Mouse (Mus musculus) thymus, postnatal 25 days (tissue): ENCODE data around the gene Cyb5r4.
"Not testable (repeated sequence)": the region's sequence is repeated elsewhere in the genome, so short reads cannot be mapped to it uniquely, and the experiment has no call there.

Experiments used
- DNase-seq: peaks from one replicate; pipeline ENCODE4 v3.0.0; 2022

Gene Cyb5r4

DNA sequence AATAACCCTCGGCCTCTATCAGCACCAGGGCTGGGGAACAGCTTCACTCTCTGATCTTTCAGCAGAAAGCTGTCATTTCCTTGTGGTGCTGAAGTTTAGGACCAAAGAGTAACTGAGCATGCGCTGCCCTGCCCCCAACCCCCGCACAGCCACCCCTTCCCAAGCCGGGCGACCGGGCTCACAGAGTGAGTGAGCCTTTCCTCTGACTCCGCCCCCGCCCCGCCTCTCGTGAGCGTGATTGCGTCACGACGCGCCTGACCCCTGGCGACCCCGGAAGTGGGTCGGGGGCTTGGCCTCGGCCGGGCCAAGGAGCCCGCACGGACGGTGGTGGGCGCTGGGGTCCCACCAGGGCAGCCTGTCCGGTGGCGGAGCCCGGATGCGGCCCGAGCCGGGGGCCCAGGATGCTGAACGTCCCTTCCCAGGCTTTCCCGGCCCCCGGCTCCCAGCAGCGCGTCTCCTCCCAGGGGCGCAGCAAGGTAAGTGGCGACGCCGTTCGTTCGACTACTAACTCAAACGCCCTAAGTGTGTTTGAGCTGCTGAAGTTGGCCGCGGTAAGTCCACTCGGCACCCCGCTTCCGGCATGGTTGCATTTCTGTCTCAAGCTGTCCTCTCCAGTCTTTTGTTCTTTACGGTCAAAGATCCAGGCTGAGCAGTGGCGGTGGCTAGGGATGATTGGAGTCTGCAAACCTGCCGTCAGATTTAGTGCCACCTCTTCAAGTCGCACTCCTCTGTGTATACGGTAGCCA is at the start of gene Cyb5r4:
Cyb5r4 (plus strand) TSS at position 237 of the 746 bp plus-strand sequence.
- peak; percentile 97 for DNase-seq

- not testable (repeated sequence) for DNase-seq
These were observed 49.3 kb upstream of the Cyb5r4 start for GRCm38 (mm10) chr9:86972471-86972870.

DNA sequence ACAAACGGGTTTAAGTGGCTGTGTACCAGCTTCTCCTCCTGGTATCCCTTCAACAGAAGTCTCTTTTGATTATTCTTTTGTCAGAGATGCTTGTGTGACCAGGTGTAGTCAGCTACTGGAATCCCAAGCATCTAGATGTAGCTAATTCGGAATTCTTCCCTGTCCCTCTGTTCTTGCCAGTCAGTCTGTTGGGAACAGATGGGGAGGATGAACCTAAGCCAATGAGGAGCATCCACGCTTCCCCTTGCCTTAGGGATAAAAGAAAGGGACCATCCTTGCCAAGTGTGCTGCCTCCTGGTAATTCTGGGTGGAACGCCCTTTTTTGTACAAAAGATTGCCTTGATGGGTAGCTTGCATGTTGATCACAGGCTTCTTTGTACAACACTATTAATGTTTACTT is 48.3 kb upstream of the Cyb5r4 start:
- DNase-seq = no peak

- no peak for DNase-seq
These were observed 44.9 kb upstream of the Cyb5r4 start for GRCm38 (mm10) chr9:86976896-86977295.

DNA sequence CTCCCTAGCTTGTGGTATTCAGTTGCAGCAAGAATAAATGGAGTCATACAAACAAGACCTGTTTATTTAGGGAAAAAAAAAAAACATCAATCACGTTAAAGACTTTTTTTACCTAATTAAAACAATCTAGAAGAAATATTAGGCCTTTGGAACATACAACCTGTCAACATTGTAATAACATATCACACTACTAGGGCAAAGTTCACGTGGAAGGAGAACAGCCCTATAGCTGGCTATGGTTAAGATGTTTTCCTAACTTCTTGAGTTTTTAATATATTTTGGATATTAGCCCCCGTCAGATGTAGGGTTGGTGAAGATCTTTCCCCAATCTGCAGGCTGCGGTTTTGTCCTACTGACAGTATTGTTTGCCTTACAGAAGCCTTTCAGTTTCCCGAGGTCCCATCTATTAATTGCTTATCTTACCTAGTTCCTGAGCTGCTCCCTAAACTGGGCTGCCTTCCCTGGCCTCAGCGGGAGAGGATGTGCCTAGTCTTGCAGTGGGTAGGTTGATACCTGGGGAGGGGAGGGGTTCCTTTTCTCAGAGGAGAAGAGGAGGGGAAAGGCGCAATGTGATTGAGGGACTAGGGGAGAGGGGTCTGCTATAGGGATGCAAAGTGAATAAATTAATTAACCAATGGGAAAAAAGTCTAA is 43.4 kb upstream of the Cyb5r4 start:
- no peak for DNase-seq

DNA sequence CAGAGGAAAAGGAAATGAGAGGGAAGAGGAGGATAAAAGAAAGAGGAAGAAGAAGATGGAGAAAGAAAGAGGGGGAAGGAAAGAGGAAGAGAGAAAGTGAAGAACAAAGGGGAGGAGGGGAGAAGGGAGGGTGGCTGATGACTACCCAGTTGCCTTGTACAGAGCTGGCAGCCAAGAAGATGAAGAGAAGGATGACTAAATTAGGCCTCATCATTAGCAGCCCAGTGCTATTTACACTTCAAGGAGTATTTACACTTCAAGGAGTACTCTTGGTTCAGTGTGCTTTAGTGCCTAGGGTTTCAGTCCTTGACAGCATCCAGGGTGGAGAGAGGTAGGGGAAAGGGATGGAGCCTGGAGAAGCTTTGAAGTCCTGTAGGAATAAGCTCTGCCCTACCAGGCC is 41.8 kb upstream of the Cyb5r4 start:
- DNase-seq = no peak

DNA sequence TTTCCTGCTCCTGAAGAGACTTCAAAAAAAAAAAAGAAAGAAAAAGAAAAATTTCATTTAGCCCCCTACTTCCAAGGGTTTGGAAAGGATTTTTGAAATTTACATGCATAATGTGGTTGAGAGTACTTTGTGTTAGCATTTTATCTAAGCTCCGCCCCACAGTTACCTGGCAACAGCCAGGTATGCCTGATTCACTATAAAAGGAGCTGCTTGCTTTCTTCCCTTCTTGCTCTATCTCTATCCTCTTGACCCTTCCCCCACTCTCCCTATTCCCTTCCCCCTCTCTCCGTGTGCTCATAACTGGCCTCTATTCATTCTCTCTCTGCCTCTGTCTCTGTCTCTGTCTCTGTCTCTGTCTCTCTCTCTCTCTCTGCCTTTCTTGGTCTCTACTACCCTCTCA is 40.9 kb upstream of the Cyb5r4 start:
- no peak for DNase-seq

DNA sequence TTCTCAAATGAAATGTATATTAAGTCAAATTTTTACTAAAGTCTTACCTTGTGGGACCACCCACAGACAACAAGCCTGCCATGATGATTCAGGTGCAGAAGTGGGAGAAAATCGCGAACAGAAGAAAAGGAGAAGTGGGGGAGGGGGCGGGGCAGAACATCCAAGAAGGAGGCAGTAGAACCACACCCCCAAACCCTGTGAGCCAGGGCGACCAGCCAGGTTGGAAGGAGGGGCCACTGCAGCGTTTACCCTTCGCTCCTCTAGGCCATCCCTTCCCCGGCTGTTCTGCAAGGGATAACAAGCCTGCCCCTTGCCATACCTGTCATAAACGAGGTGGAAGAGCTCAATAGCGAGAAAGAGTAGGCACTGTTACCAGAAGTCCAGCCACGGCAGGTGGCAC is 40.3 kb upstream of the Cyb5r4 start:
- DNase-seq = no peak

GRCm38 (mm10) chr9:86984583-86984982 is 37.2 kb upstream of the Cyb5r4 start:
- no peak for DNase-seq

DNA sequence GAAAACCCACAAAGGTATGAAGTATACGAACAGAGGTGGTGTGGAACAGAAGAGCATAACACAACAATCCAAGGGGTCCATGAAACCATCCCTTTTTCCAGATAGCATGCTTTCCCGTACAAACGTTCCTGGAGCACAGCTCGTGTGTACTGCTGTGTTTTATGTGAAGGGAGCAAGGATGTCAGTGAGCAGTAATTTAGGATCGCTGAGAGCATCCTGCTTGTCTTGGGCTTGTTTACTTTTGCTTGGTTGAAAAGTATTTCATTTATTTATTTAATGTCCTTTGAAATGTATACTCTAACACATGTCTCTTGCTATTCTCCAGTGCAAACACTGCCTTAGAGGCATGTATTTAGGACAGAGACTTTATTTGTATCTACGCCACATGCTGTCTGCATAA is 36.7 kb upstream of the Cyb5r4 start:
- DNase-seq = no peak

DNA sequence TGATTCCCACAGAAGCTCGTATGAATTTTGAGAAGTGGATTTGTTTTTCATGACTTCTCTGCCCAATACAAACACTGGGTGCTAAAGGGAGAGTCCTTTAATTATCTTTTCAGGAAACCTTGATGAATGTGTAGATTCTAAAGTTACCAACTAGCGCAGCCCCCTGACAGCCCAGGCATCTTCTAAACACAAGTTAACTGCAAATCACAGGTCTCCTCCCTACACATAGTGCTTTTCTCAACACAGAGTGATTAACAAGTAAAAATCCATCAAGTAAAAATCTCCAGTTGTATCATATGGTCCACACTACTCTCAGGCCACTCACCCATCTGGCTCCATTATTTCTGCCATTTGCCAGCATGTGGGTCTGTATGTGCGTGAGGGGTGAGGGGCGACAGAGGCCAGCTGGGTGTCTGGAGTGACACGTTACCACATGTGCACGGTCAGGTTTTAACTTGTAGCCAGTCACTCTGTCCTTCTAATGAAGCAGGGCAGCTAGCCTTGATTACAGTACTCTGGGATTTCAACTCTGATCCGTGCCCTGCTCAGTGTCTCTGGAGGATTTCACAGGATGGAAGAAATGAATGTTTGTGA is 35.0 kb upstream of the Cyb5r4 start:
- DNase-seq = no peak

- DNase-seq = no peak
These were observed 32.0 kb upstream of the Cyb5r4 start for GRCm38 (mm10) chr9:86989822-86990221.

- no peak for DNase-seq
These were observed 30.1 kb upstream of the Cyb5r4 start for GRCm38 (mm10) chr9:86991758-86992157.

DNA sequence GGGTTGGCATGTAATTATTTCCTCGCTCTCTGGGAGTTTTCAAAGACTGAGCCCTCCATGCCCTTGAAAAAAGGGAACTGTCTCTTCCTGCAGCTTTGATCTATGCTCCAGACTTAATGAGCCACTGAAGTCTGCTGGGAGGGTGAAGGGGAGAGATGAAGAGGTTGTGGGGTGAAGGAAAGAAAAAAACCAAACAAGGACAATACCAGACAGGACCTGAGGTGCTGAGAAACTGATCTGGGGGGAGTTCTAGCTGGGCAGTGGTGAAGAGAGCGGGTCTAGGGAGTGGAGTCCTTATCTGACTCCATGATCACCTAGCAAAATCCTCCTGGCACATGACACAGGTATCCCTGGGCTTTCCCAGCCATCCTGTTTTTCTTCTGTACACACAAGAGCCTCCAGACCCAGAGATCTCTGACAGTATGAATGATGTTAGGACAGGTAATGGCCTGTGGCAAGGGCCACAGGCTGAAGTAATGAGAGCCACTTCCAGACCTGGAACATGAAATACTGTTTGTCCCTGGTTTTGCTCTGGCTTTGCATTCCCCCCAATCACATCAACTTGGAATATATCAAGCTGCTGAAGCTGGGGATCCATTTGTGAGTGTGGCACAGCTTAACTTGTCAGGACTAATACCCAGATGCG is 24.6 kb upstream of the Cyb5r4 start:
- DNase-seq = no peak

DNA sequence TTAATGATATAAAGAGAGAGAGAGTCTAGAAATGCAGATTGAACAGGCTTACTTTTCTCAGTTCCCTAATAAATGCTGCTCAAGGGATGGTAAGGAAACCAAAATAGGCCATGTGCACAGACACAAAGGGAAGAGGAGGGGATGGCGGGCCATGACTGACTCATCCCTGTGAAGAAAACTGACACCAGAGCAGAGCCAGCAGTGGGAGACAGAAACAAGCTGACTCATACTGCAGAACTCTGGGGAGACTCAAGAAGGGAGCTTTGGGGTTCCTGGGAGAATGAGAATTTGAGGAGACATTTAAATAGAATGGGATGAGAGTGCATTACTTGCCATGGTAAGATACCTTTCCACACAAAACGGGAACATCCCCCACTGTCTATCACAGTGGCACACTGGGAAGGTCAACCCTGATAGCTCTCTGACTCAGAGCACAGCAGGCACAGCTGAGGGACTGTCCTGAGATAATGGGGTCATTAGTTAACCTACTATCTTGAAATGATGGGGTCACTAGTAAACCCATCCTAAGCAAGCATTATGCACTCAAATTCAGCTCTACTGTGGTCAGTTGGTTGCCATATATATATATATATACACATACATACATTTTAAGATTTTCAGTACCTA is 21.7 kb upstream of the Cyb5r4 start:
- DNase-seq = no peak

DNA sequence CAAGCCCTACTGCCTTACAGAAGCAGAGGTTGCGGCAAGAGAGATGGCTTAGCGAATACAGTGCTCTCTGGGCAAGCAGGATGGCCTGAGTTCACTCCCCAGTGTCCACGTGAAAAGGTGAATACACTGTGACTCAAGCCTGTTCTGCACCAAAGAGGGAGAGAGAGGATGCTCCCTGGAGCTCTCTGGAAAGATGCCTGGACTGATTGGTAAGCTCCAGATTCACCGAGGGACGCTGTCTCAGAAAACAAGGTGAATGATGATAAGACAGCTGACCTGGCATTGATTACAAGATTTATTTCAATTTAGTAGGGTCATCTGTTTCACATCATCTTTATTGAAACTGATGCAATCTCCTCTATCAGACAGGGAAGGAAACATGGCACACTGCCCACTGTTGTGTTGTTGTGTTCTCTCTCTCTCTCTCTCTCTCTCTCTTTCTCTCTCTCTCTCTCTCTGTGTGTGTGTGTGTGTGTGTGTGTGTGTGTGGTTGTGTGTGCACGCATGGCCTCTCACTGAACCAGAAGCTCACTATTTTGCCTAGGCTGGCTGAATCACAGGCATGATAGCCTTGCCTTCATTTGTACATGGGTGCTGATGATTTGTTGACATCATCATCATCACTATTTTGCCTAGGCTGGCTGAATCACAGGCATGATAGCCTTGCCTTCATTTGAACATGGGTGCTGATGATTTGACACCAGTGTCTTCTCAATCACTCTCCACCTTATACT is 16.9 kb upstream of the Cyb5r4 start:
- no peak for DNase-seq

- no peak for DNase-seq
These were observed 16.4 kb upstream of the Cyb5r4 start for GRCm38 (mm10) chr9:87005435-87005779.

- no peak for DNase-seq
These were observed 13.3 kb upstream of the Cyb5r4 start for GRCm38 (mm10) chr9:87008507-87008906.

DNA sequence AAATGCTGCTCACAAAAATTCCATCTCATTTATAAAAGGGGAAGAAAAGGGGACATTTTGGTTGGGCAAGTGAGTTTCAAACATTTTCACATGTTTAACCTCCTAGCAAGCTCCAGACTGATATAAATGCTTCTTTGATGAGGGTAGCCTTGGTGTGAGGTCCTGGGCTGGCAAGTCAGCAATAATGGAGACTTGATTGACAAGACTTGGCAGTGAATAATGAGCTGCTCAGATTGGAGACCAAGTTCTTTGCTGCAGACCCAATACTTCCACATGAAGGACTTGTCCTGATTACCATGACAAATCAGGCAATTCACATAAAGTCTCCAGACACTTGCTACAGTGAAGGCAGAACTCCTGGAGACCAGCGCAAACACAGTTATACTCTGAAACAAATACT is 12.9 kb upstream of the Cyb5r4 start:
- no peak for DNase-seq

- DNase-seq = no peak
These were observed 6.4 kb upstream of the Cyb5r4 start, which contains the start of gene Ripply2 for GRCm38 (mm10) chr9:87015288-87015937. Ripply2 (plus strand) TSS chr9:87015537.

DNA sequence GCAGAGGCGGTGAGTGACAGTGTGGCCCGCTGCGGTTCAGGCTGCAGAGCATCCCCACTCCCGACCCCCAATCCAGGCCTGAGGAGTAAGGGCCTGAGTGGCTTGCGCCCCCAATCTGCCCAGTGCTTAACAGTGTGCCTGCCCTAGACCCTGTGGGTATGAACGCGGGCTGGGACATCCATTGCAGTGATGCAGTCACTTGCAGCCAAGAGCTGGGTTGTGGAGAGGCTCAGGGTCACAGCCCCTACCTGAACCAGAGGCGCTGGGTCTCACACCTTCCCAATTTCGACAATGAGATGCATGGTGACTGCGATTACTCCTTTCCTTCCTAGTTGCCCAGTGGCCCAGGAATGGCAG is 5.9 kb upstream of the Cyb5r4 start:
- DNase-seq = no peak

GRCm38 (mm10) chr9:87025764-87026163 is 4.0 kb downstream of the Cyb5r4 start:
- DNase-seq = no peak
